Mouse (Mus musculus): ENCODE measurements at regions not wholly inside any gene's neighbourhood (a gene's known extent, or its start where the extent isn't known, plus 50 kb on each side); places are given as distances from the start of the nearest gene placed in this dataset.

DNA sequence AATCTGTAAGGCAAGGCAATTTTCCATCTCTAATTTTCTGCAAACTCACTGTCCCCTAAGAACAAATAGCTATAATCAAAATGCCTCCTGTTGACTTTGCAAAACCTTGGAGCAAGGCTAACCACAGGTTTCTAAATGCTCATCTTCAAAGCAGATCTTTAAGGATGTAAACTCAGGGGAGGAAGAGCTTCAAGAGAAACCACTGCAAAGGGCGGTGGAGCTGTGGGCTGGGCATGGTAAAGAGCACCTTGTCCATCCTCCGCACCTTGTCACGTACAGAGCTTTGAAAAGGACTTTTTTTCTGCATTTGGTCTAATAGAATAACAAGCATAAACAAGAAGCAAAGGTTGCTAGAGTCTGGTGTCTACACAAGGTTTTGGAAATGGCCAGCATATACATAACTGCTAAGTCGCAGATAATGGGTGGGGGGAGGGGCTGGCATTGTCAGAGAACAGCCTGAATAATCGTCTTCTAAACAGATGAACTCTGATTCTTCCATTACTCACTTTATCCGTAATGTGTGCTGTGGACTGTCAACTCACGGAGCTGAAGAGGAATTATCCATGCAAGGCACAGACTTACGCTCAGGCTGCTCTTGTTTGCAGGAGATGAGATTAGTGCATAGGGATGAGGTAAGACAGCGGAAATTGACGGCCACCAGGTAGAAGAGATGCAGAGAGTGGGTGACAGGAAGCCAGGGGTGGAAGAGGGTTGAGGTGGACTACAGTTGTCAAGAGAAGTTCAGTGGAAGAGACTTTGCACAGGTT, 116.4 kb downstream of the Tsen15 start:
- Histone ChIP-seq H3K9me3 (no peaks in the 10 kb centered on the region), H3K36me3 (replicated peaks) (no peaks in the 10 kb centered on the region), H3K4me1 (no peaks in the 10 kb centered on the region), H3K27me3 (replicated peaks; ENCODE audit: low read depth, poor library complexity, severe bottlenecking) (no peaks in the 10 kb centered on the region), H3K4me3 (no peak overlapping the region), H3K27ac (replicated peaks) (no peak overlapping the region)
- DNase-seq (ENCODE audit: low spot score), result no peak
- 82% methylated on average over 10 of the region's 10 CpGs for WGBS

DNA sequence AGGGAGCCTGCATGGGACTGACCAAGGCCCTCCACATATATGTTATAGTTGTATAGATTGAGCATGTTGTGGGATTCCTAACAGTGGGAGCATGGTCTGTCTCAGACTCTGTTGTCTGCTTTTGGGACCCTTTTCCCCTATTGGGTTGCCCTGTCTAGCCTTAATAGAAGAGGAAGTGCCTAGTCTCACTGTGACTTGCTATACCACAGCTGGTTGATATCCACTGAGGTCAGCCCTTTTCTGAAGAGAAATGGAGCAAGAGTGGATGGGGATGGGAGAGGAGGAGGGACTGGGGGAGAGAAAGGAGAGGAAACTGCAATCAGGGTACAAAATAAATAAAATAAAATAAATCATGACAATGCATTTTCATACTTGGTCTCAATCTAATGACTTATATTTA, 120.1 kb downstream of the Tsen15 start:
- no peak overlapping the region for H3K27ac ChIP-seq (replicated peaks)
- H3K4me3 ChIP-seq, result no peak overlapping the region
- H3K36me3 ChIP-seq (replicated peaks), result no peaks in the 10 kb centered on the region
- H3K9me3 ChIP-seq, result no peaks in the 10 kb centered on the region
- H3K4me1 ChIP-seq, result no peaks in the 10 kb centered on the region
- no peaks in the 10 kb centered on the region for H3K27me3 ChIP-seq (replicated peaks; ENCODE audit: low read depth, poor library complexity, severe bottlenecking)
- no peak for DNase-seq (ENCODE audit: low spot score)

DNA sequence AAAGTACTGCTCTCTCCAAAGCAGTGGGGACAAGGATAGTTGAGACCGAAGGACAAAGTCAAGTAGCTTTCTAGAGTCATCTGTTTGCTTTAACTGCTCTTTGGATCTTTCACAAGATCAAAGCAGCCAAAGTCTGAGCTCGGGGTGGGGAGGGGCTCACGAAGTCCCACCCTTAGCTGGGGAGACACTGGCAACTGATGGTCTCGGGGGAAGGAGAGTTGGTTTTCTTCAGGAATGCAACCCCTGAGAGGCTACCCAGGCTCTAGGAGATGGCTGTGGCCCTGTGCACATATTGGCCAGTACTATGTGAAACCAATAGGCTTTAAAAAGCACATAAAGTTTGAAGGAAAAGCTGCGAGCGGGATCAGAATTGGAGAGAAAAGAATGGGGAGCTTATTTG, 121.5 kb downstream of the Tsen15 start:
- no peak overlapping the region for H3K27ac ChIP-seq (replicated peaks)
- H3K9me3 ChIP-seq, result no peaks in the 10 kb centered on the region
- no peaks in the 10 kb centered on the region for H3K27me3 ChIP-seq (replicated peaks; ENCODE audit: low read depth, poor library complexity, severe bottlenecking)
- 85% methylated on average over 6 of the region's 6 CpGs for WGBS
- H3K36me3 ChIP-seq (replicated peaks), result no peaks in the 10 kb centered on the region
- DNase-seq (ENCODE audit: low spot score), result no peak
- H3K4me1 ChIP-seq, result no peaks in the 10 kb centered on the region
- H3K4me3 ChIP-seq, result no peak overlapping the region

DNA sequence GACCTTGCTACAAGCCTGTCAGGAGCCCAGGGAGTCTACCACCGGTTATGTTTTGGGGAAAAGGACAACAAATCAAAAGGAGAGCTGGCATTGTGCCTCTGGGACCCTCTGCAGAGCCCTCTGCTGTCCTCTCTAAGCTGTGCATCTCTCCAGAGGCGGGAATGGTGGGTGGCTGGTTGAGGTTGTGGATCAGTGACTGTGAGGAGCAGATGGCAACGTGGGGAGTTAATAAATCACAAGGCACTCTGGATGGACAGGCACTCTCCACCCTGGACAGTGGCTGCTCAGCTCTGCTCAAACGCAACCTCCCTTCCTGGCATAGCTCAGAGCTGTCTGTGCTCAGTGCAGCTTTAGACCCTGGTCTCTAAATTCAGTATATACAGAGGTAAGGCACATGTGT, 125.0 kb downstream of the Tsen15 start:
- Histone ChIP-seq H3K4me1 (peaks cover 5% of the 10 kb centered on the region; the same call in 1 of the 2 replicates), H3K27ac (replicated peaks) (no peak overlapping the region), H3K36me3 (replicated peaks) (no peaks in the 10 kb centered on the region), H3K4me3 (no peak overlapping the region), H3K9me3 (no peaks in the 10 kb centered on the region), H3K27me3 (replicated peaks; ENCODE audit: low read depth, poor library complexity, severe bottlenecking) (no peaks in the 10 kb centered on the region)
- 52% methylated on average over 4 of the region's 4 CpGs for WGBS
- DNase-seq (ENCODE audit: low spot score), result no peak

DNA sequence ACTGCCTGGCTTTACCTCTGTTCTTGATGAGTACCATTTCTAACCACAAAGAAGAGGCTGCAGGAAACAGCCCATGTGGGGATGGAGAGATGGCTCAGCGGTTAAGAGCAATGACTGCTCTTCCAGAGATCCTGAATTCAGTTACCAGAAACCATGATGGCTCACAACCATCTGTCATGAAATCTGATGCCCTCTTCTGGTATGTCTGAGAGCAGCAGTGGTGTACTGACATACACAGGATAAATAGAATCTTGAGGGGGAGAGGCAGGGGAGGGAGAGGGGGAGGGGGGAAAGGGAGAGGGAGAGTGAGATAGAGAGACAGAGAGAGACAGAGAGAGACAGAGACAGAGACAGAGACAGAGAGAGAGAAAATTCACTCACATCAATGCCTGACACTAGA, 125.5 kb downstream of the Tsen15 start:
- Histone ChIP-seq H3K9me3 (no peaks in the 10 kb centered on the region), H3K27ac (replicated peaks) (no peak overlapping the region), H3K27me3 (replicated peaks; ENCODE audit: low read depth, poor library complexity, severe bottlenecking) (no peaks in the 10 kb centered on the region), H3K4me1 (peaks cover 5% of the 10 kb centered on the region; the same call in 1 of the 2 replicates), H3K36me3 (replicated peaks) (no peaks in the 10 kb centered on the region), H3K4me3 (no peak overlapping the region)
- 94% methylated on average over 1 of the region's 1 CpGs for WGBS
- no peak for DNase-seq (ENCODE audit: low spot score)

DNA sequence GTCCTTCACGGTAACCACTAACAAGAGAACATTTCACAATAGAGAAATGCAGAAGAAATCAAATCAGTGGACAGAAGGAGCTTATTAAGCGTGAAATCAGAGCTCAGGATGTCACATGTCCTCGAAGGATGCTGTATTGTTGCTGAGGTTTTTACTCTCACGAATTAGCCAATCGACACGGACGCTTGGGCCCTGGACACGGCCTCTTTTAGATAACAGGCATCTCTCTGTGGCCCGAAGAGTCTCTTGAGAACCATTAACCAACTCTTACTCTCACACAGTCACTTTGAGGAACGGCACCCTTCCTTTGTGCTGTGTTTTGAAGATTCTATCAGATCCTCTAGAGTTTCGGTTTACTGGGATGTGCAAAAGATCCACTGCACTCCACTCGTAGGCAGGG, 128.2 kb downstream of the Tsen15 start:
- DNase-seq (ENCODE audit: low spot score), result no peak

DNA sequence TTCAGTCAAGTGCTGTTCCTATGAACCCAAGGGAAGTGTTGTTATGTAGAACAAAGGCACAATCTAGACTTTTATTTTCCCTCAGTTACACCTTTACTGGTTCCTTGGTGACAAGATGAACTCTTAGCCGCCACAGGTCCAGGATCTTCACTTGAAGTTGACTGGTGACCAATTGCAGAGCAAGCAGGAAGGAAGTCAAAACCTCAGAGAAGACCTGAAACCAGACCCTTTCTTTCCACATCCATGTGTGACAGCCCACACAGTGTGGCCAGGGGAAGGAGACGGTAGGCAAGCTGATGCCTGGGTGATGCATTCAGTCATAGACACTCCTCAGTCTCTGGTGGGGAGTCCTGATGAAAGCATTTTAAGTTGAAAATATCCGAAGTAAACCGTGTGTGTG, 132.6 kb downstream of the Tsen15 start:
- H3K36me3 ChIP-seq (replicated peaks), result no peaks in the 10 kb centered on the region
- 85% methylated on average over 4 of the region's 4 CpGs for WGBS
- H3K27ac ChIP-seq (replicated peaks), result no peak overlapping the region
- H3K27me3 ChIP-seq (replicated peaks; ENCODE audit: low read depth, poor library complexity, severe bottlenecking), result no peaks in the 10 kb centered on the region
- H3K4me3 ChIP-seq, result no peak overlapping the region
- H3K4me1 ChIP-seq, result peaks cover 5% of the 10 kb centered on the region; the same call in 1 of the 2 replicates
- DNase-seq (ENCODE audit: low spot score), result no peak
- H3K9me3 ChIP-seq, result no peaks in the 10 kb centered on the region

More for the DNA sequence above, 128.2 kb downstream of the Tsen15 start:
- WGBS, result 69% methylated on average over 12 of the region's 12 CpGs
- Histone ChIP-seq H3K9me3 (no peaks in the 10 kb centered on the region), H3K36me3 (replicated peaks) (no peaks in the 10 kb centered on the region), H3K27ac (replicated peaks) (no peak overlapping the region), H3K4me1 (peaks cover 5% of the 10 kb centered on the region; the same call in 1 of the 2 replicates), H3K27me3 (replicated peaks; ENCODE audit: low read depth, poor library complexity, severe bottlenecking) (no peaks in the 10 kb centered on the region), H3K4me3 (no peak overlapping the region)

DNA sequence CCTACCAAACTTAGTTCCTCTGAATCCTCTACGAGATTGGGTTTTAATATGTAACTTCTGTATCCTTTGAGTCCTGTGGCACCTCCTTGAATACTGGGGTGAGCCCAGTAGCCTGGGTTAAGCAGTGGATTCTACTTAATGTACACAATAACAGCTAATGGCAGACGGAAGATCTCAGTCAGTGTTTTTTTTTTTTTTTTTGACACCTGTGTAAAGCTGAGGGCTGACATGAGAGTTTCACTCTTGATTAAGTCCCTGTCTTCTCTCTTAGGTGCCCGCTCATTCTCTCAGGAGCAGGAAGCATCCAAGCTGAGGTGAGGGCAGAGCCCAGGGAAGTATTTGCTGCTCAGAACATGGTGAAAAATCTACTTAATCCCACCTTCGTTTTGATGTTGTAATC, 133.0 kb downstream of the Tsen15 start:
- no peak for DNase-seq (ENCODE audit: low spot score)
- 86% methylated on average over 4 of the region's 4 CpGs for WGBS

DNA sequence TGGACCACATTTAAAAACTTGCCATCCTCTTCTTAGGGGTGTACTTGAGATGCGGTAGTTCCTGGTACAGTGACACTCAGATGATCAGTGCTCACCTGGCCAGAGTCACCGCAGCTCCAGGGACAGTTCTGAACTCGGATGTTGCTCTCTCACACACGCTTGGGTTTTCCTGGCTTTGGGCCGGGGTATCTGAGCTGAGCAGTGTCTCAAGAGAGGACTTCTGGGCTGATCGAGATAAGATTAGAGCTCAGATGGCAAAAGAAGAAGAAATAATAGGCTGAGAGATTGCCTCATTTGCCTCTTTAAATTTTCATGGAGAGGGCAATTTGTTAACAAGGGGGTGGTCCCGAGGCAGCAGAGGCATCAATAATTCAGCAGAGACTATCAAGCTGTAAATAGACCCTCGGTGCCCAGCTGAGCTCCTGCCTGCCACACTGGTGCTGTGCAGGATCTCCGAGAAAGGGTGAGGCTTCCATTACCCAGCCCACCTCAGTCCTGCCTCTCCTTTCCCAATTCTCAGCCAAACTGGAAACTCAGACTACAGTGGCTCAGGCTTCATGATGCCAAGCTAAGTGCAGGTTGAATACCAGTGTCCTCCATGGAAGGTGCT, 133.7 kb downstream of the Tsen15 start:
- 84% methylated on average over 9 of the region's 9 CpGs for WGBS
- Histone ChIP-seq H3K27me3 (replicated peaks; ENCODE audit: low read depth, poor library complexity, severe bottlenecking) (no peaks in the 10 kb centered on the region), H3K4me1 (no peaks in the 10 kb centered on the region), H3K36me3 (replicated peaks) (no peaks in the 10 kb centered on the region), H3K9me3 (no peaks in the 10 kb centered on the region), H3K27ac (replicated peaks) (no peak overlapping the region), H3K4me3 (no peak overlapping the region)
- no peak for DNase-seq (ENCODE audit: low spot score)

More for the DNA sequence above, 133.0 kb downstream of the Tsen15 start:
- no peak overlapping the region for H3K4me3 ChIP-seq
- H3K36me3 ChIP-seq (replicated peaks), result no peaks in the 10 kb centered on the region
- H3K9me3 ChIP-seq, result no peaks in the 10 kb centered on the region
- no peak overlapping the region for H3K27ac ChIP-seq (replicated peaks)
- no peaks in the 10 kb centered on the region for H3K27me3 ChIP-seq (replicated peaks; ENCODE audit: low read depth, poor library complexity, severe bottlenecking)
- peaks cover 4% of the 10 kb centered on the region; the same call in 1 of the 2 replicates for H3K4me1 ChIP-seq

DNA sequence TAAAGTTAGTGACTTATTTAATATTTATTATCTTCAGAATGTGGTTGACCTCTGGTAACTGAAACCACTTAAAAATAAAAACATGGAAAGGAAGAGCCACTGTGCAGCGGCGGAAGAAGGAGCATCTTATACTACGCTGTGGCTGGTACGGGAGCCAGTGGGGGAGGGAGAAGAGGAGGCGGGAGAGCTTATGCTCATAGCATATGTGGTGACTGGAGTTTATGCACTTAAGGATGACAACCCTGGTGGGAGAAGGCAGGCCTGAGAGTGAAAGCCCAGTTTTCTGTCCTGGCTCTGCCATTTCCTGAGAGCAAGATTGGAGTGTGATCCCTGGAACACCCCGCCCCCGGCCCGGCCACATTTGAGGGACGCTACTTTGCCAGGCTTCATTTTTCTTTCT, 145.5 kb downstream of the Tsen15 start:
- WGBS, result 95% methylated on average over 9 of the region's 9 CpGs
- Histone ChIP-seq H3K27me3 (replicated peaks; ENCODE audit: low read depth, poor library complexity, severe bottlenecking) (no peaks in the 10 kb centered on the region), H3K4me1 (no peaks in the 10 kb centered on the region), H3K27ac (replicated peaks) (no peak overlapping the region), H3K4me3 (no peak overlapping the region), H3K9me3 (no peaks in the 10 kb centered on the region), H3K36me3 (replicated peaks) (no peaks in the 10 kb centered on the region)
- DNase-seq (ENCODE audit: low spot score), result no peak

DNA sequence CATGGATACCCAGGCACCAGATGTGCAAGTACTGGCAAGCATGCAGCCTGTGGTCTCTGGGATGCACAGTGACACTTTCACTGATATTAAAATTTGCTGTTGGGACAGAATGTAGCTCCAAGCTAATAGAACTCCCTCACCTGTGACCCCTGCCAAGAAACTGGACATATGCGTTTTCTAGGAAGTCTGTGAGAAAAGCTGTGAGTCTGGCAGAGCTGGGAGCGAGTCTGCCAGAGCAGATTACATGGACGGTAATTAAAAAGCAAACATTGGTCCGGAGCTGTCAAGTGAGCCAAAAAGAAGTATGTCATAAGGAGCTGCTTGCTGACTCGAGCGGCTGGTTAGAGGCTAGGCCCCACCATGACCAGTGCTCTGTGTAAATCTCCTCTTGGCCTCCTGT, 147.1 kb downstream of the Tsen15 start:
- no peaks in the 10 kb centered on the region for H3K27me3 ChIP-seq (replicated peaks; ENCODE audit: low read depth, poor library complexity, severe bottlenecking)
- no peaks in the 10 kb centered on the region for H3K9me3 ChIP-seq
- H3K4me1 ChIP-seq, result no peaks in the 10 kb centered on the region
- no peak for DNase-seq (ENCODE audit: low spot score)
- H3K27ac ChIP-seq (replicated peaks), result no peak overlapping the region
- no peak overlapping the region for H3K4me3 ChIP-seq
- WGBS, result 76% methylated on average over 6 of the region's 6 CpGs
- H3K36me3 ChIP-seq (replicated peaks), result no peaks in the 10 kb centered on the region

DNA sequence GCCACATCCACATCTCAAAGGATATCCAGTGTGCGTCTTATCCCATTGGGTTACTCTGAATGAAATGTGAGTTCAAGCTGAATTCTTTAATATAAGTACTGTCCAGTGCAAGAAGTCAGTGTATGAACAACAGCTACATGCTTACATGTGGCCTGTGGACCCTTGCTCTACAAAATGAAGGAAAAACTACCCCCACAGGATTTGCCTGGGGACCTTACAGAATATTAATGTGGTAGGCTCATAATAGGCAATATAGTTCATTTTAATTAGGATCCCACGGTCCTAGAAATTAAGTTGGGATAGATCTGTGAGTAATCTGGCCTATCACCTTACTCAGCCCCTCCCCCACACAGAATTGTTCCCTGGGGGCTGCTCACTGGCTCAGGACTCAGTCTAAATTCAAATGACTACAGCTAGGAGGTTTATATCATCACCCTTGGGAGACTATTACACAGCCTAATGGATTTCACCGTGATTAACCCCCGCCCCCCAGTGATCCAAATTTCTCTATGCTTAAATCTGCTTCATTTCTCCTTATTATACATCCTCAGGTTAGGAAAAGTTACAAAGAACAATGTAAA, 145.4 kb upstream of the 1700025G04Rik start:
- Histone ChIP-seq H3K27ac (replicated peaks) (no peak overlapping the region), H3K9me3 (no peaks in the 10 kb centered on the region), H3K36me3 (replicated peaks) (no peaks in the 10 kb centered on the region), H3K4me1 (no peaks in the 10 kb centered on the region), H3K27me3 (replicated peaks; ENCODE audit: low read depth, poor library complexity, severe bottlenecking) (no peaks in the 10 kb centered on the region), H3K4me3 (no peak overlapping the region)
- no peak for DNase-seq (ENCODE audit: low spot score)
- WGBS, result 86% methylated on average over 4 of the region's 4 CpGs

DNA sequence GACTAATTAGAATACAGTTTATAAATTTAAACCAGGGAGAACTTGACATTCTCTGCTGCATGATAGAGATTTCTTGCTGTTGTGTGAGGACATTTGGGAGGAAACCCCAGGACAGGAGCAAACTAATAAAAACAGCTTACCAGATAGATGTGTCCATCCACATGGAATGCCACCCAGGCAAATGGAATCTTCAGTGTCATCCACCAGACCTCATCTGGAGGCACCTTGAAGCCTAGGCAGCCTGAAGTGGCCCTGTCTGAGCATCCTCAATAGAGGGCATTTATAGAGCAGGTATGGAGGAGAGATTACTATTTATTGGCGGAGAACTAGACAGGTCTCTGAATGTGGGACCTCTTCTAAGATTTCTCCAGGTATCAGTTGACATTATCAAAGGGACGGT, 144.8 kb upstream of the 1700025G04Rik start:
- whole genome bisulfite sequencing, result 92% methylated on average over 2 of the region's 2 CpGs
- no peak for DNase-seq (ENCODE audit: low spot score)
- Histone ChIP-seq H3K27ac (replicated peaks) (no peak overlapping the region), H3K4me3 (no peak overlapping the region), H3K27me3 (replicated peaks; ENCODE audit: low read depth, poor library complexity, severe bottlenecking) (no peaks in the 10 kb centered on the region), H3K9me3 (no peaks in the 10 kb centered on the region), H3K4me1 (no peaks in the 10 kb centered on the region), H3K36me3 (replicated peaks) (no peaks in the 10 kb centered on the region)

Measured in embryonic facial prominence, embryonic 10.5 days (tissue).